Mouse (Mus musculus): ENCODE results near the gene Olfr1414. TPM values are rescaled to one million over a fixed set of nuclear protein-coding genes. Genes with fewer than 3 reads are reported as not detected.
"Not testable (repeated sequence)": the region's sequence is repeated elsewhere in the genome, so short reads cannot be mapped to it uniquely, and the experiment has no call there.

Olfr1414 gene
- total RNA-seq (2022), result not detected

DNA sequence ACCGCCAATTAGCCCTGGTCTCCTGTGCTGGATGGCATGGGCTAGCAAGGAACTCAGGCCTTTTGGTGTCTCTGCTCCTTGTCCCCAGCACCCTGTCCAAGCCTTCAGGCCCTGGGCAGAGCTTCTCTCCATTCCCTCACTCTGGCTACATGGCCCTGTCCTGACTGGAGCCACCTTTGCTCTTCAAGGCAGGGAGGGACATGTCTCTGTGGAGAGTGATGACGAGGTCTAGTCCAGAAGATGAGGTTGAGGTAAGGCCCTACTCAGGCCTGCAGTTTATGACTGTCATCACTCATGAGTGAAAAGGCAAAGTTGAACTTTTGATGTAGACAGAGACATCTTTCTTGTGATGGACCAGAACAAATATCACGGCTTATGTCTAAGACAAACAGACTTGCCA is at the start of gene Olfr1414:
Gene Olfr1414 (minus strand): TSS at position 101 of the 400 bp plus-strand sequence.
- DNase-seq (ENCODE audit: low spot score), result no peak

DNA sequence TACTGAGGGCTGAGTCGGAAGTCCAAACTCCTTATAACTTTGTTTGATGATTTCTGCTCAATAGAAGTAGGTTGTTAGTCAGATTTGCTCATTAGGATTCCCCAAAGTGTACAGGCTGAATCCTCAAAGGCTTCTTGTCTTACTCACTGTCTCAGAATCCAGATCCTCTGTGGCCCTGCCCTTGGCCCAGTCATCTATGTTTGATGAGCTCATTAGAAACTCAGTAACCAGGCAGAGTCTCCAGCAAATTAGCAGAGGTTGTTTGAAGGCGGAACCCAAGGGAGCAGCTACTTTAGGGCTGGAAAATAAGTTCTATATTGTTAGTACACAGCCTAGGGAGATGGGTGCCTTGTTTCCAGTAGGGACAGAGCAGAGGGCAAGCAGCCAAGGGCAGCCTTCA is 27.5 kb upstream of the Olfr1414 start:
- DNase-seq (ENCODE audit: low spot score), result no peak

GRCm38 (mm10) chr1:92539071-92539470 is 20.6 kb upstream of the Olfr1414 start:
- DNase-seq (ENCODE audit: low spot score), result no peak

DNA sequence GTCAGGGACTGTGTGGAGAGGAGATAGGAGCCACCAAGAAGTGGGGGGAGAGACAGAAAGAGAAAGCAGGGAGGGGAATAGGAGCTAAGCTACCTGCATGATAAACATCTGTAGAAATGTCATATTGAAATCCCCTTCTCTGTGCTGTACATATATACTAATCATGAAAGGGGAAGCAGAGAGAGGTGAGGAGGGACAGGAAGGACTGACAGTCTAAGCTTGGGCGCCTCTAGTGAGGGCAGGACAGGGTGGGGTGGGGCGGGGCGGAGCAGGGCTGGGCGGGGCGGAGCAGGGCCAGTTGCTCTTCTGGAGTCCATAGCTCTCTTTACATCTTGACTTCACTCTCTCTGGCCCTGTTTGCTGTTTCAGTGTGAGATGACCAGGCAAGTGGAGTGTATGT is 18.5 kb upstream of the Olfr1414 start:
- DNase-seq (ENCODE audit: low spot score), result no peak

DNA sequence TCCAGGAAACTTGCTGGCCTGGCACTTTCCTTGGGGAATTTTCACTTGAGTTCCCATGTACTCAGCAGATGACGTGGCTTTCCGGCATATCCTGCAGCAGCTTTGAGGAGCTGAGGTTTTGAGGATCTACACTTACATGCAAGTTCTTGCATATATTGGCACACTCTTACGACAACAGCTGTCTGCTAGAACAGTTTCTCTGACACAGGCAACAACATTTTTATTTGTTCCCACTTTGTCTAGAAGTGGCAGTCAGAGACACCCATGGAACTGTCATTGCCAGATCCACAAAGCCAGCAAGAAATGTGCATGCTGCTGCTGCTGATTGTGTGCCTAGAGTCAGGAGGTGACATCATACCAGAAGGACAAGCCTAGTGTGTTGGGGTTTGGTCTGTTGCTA is 5.3 kb upstream of the Olfr1414 start:
- no peak for DNase-seq (ENCODE audit: low spot score)

DNA sequence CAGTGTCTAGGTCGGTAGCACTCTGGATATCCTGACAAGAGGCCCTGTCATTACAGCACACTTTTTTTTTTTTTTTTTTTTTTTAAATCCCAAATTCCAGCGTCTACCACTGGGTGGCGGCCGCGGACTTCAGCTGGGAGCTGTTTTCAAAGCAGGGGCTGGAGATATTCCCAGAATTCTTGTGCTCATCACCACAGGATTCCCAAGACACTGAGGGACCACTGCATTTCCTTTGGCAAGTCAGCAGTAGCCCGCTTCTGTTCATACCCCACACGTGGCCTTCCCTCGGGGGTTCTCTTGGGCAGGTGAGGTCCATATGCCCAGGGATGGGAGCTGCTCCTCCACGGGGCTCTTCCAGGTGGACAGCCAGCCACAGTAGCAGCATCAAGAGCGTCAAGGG is 2.9 kb upstream of the Olfr1414 start:
- DNase-seq (ENCODE audit: low spot score), result peak; percentile 4

- no peak for DNase-seq (ENCODE audit: low spot score)
Observed at GRCm38 (mm10) chr1:92519046-92519445, 585 bp upstream of the Olfr1414 start.

DNA sequence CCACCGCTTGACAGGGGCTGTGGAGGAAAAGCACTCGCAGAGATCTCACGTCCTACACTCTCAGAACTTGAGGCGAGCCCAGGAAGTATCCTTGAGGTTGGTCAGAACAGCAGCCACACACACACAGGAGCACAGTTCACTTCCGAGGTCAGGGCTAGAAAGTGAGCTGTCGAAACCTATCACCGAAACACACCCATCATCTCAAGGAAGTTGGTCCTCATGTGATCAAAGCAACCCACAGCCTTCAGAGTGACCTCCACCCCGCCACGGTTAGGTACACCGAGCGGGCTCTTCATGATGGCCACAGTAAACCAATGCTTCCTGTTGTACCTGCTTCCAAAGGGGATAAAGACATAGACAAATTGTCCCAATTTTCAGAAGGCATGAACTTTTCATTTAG is 3.1 kb downstream of the Olfr1414 start:
- DNase-seq (ENCODE audit: low spot score), result no peak

DNA sequence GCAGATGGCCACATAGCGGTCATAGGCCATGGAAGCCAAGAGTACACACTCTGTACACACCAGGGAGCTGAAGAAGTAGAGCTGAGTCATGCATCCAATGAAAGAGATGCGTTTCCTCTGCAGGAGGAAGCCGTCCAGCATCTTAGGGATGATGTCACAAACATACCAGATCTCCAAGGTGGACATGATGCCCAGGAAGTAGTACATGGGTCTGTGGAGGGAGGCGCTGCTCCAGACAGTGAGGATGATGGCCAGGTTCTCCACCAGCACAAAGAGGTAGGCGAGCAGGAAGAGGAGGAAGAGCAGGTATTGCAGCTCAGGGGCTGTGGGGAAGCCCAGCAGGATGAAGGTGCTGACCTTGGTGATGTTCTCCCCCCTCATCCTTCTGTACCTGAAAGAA is 6.8 kb downstream of the Olfr1414 start:
- not testable (repeated sequence) for DNase-seq (ENCODE audit: low spot score)

- DNase-seq (ENCODE audit: low spot score), result no peak
Observed at GRCm38 (mm10) chr1:92496001-92496400, 22.5 kb downstream of the Olfr1414 start, which contains the start of gene Olfr1415. Gene Olfr1415, minus strand, starts transcription at chr1:92496101.

GRCm38 (mm10) chr1:92485013-92485412 is 33.4 kb downstream of the Olfr1414 start, which contains the start of gene Olfr1416:
Gene Olfr1416, minus strand, starts transcription at chr1:92485113.
- no peak for DNase-seq (ENCODE audit: low spot score)

GRCm38 (mm10) chr1:92474066-92474578 is 44.3 kb downstream of the Olfr1414 start:
- DNase-seq (ENCODE audit: low spot score), result no peak

GRCm38 (mm10) chr1:92473165-92474041 is 45.1 kb downstream of the Olfr1414 start, which contains the start of gene Ndufa10:
Gene Ndufa10, minus strand, starts transcription at chr1:92473860.
- peak; percentile 94 for DNase-seq (ENCODE audit: low spot score)

DNA sequence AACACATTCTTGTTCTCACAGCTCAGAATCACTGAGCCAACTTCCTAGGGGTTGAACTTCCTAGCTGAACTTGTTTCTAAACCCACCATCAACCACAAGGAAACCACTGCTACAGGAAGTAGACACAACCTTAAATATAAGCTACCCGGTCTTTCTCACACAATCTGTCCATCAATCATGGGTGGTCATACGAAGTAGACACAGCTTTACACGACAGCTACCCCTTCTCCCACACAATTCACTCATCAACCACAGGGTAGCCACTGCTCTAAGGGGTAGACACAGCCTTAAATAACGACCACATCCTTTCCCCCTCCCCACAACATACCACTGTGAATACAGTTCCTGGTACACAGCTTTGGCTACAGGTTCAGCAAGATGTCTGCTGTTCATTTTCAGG is 49.6 kb downstream of the Olfr1414 start:
- DNase-seq (ENCODE audit: low spot score), result no peak

DNA sequence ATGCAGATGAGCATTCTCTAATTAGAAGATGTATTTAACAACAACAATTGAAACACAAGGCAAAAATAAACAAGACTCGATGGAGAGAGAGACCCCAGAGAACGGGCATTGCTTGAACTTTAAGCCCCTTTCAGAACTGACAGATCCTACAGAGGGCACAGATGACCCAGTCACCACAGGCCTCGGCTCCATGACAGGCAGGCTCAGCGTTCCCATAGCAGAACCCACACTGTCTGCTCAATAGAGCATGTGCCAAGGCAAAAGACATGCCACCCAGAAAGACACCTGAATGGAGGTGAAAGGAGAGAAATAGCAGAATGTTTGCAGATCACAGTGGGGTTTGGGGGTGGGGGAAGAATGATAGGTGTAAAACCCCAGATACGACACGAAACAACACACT is 60.0 kb downstream of the Olfr1414 start:
- DNase-seq (ENCODE audit: low spot score), result no peak

DNA sequence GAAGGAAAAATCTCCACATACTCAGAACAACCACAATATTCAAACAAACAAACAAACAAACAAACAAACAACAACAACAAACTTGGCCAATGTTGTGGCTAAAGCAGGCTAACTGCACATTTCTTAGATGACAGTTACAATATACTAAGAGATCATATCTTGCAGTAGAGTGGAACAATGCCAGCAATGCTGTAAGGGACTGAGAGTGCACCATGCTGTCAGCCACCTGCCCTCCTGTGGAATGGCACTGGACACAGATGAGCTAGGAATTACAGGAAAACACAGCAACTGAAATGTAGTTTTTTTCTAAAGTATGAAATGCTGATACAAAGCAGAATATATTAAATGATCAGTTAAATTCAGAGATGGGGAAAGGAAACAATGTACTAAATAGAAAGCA is 60.7 kb downstream of the Olfr1414 start:
- no peak for DNase-seq (ENCODE audit: low spot score)

Small RNA genes lying within 50 kb of the gene (microRNA-seq; reads per million reads assigned to microRNA genes)
- 4.8 reads per million, percentile 11 among the genes with 10 or more reads in this experiment for gene Mir6900

Other genes starting within 250 kb of the Olfr1414 start
- gene Ndufa10, start 44.8 kb downstream of the Olfr1414 start, total RNA-seq (2022), result 1,000 to 10,000 TPM in 2 of 4 experiments, 100 to 1,000 TPM in 2; 926 to 1,166 (median 1,047) TPM
- not detected for gene Olfr1416, start 33.5 kb downstream of the Olfr1414 start, total RNA-seq (2022)
- gene Olfr1415, start 22.6 kb downstream of the Olfr1414 start, total RNA-seq (2022), result not detected
- not detected for gene Olfr1413, start 52.7 kb upstream of the Olfr1414 start, total RNA-seq (2022)
- gene Olfr1412, start 67.1 kb upstream of the Olfr1414 start, total RNA-seq (2022), result not detected
- gene Olfr1411, start 75.8 kb upstream of the Olfr1414 start, total RNA-seq (2022), result not detected
- gene Olfr1410, start 87.1 kb upstream of the Olfr1414 start, total RNA-seq (2022), result not detected
- not detected for gene Olfr12, start 99.1 kb upstream of the Olfr1414 start, total RNA-seq (2022)
- 100 to 1,000 TPM; 218 to 255 (median 237) TPM for gene Cops9, start 123.3 kb upstream of the Olfr1414 start, total RNA-seq (2022)
- not detected for gene Otos, start 130.2 kb upstream of the Olfr1414 start, total RNA-seq (2022)

Measured in heart, adult 8-10 months (tissue).